Comparison of ENCODE assay signal across 9 mouse cellular contexts in the genomic region with DNA sequence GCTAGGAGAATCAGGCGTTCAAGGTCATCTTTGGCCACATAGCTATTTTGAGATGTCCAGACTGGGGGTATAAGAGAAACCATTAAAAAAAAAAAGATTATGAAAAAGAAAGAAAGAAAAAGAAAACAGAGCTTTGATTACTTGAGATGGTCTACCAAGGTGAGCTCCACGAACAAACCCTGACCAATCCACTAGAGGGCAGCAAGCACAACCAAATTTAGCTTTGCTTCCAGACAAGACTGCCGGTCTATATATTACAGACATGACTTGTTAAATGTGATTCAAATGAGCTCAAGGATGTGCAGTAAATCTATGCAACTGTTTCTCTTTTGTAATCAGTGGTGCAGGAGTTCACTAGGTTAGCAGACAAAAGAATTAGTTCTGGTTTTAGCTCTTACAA. TPM values are rescaled to one million over a fixed set of nuclear protein-coding genes. Genes with fewer than 3 reads are reported as not detected.
DNase-seq lines count a peak whose midpoint lies in the region; ATAC-seq and TF ChIP-seq lines count a peak whose summit lies in the region.
"Had no signal": no experiment of that assay in that cellular context is flagged by ENCODE, and none has a peak within 500 bp of the region (broad histone marks: within the 10 kb centered on the region; RNA-seq: fewer than 3 reads in every experiment).

No protein-coding gene starts in this region.

- H3K4me3 ChIP-seq in kidney, embryonic 16.5 days (ENCODE audit: low read length) = no peak overlapping the region
- H3K4me3 ChIP-seq in cortical plate, adult 2 months (ENCODE audit: insufficient read depth, low read length) = no peak overlapping the region
- H3K4me3 ChIP-seq: embryonic facial prominence, embryonic 13.5 days had no signal

- H3K9me3 ChIP-seq in kidney, embryonic 16.5 days (ENCODE audit: low read length) = peaks cover 3% of the 10 kb centered on the region; the same call in 1 of the 2 replicates
- H3K9me3 ChIP-seq: embryonic facial prominence, embryonic 13.5 days had no signal

- 6% methylated on average over 3 of the region's 3 CpGs for WGBS in kidney, embryonic 16.5 days

- ATAC-seq in kidney, embryonic 16.5 days (ENCODE audit: low FRiP score, low TSS enrichment) = no peak
- ATAC-seq in erythroid progenitor cell, adult 5-6 weeks (replicated peaks; ENCODE audit: low FRiP score, poor library complexity, severe bottlenecking) = no peak

- H3K27ac ChIP-seq in kidney, embryonic 16.5 days (ENCODE audit: low read length) = no peak overlapping the region
- H3K27ac ChIP-seq in cortical plate, adult 2 months (ENCODE audit: insufficient read depth, low read length) = no peak overlapping the region
- H3K27ac ChIP-seq: embryonic facial prominence, embryonic 13.5 days had no signal

- H3K4me1 ChIP-seq in kidney, embryonic 16.5 days (ENCODE audit: insufficient read depth, low read length) = peaks cover 17% of the 10 kb centered on the region
- H3K4me1 ChIP-seq in cortical plate, adult 2 months (ENCODE audit: control insufficient read depth, insufficient read depth, low read length) = no peaks in the 10 kb centered on the region; the same call in 1 of the 2 replicates

- peak; percentile 71 for TF ChIP-seq CTCF in cortical plate, adult 2 months (IDR thresholded peaks at IDR 0.05; ENCODE audit: extremely low read depth, insufficient read depth, low read length)

- H3K9ac ChIP-seq in kidney, embryonic 16.5 days (replicated peaks; ENCODE audit: low read length) = no peak overlapping the region
- H3K9ac ChIP-seq: embryonic facial prominence, embryonic 13.5 days had no signal

- peaks cover 42% of the 10 kb centered on the region for H3K27me3 ChIP-seq in kidney, embryonic 16.5 days (ENCODE audit: insufficient read depth, low read length)

- H3K36me3 ChIP-seq in kidney, embryonic 16.5 days (ENCODE audit: insufficient read depth, low read length) = no peaks in the 10 kb centered on the region
- H3K36me3 ChIP-seq: embryonic facial prominence, embryonic 13.5 days had no signal

- TF ChIP-seq POLR2A in cortical plate, adult 2 months (IDR thresholded peaks at IDR 0.05; ENCODE audit: extremely low read depth, insufficient read depth, low read length) = no peak

- DNase-seq in kidney, adult 11 months = peak; percentile 23
- peak; percentile 59 for DNase-seq in CD4-positive helper T cell, adult 2 months (ENCODE audit: low read depth, low spot score)
- peak; percentile 77 for DNase-seq in NIH3T3 (ENCODE audit: low read depth)
- DNase-seq in layer of hippocampus, postnatal 10 days (ENCODE audit: low spot score in 2 of 2) = peak; percentile 73 to 75
- DNase-seq in naive thymus-derived CD4-positive, alpha-beta T cell, adult 2 months (ENCODE audit: low read depth) = peak; percentile 79

- no peak overlapping the region for H3K4me2 ChIP-seq in kidney, embryonic 16.5 days (replicated peaks; ENCODE audit: low read depth, low read length)
- H3K4me2 ChIP-seq: embryonic facial prominence, embryonic 13.5 days had no signal

RNA-seq across cellular contexts. Expression of a gene that starts 3.9 kb away (rescaled TPM):
- 0.44 and 0.54 TPM in 2 replicates for polyA plus RNA-seq in kidney, embryonic 16.5 days (2015; fragmentation: Nextera tagmentation; extraction: Ambion mirVana)
- 0.21 and 0.70 TPM in 2 replicates for polyA plus RNA-seq in cortical plate, adult 2 months (2012; rRNA removed)
- total RNA-seq in layer of hippocampus, postnatal 10 days (2021) = 1 to 10 TPM in 1 of 2 experiments, under 1 TPM in 1; 0.96 to 1.2 TPM
- not detected in 2 replicates for total RNA-seq in erythroid progenitor cell, adult 5-6 weeks (2015; ENCODE audit: low replicate concordance)
- not detected in 2 replicates for total RNA-seq in erythroid progenitor cell, adult 5-6 weeks (2017; ENCODE audit: low replicate concordance)

RNA-seq across cellular contexts. Expression of a gene that starts 12.0 kb away (rescaled TPM):
- polyA plus RNA-seq in kidney, embryonic 16.5 days (2015; fragmentation: Nextera tagmentation; extraction: Ambion mirVana) = 3.2 and 4.6 TPM in 2 replicates
- 34.4 and 37.6 TPM in 2 replicates for polyA plus RNA-seq in cortical plate, adult 2 months (2012; rRNA removed)
- total RNA-seq in layer of hippocampus, postnatal 10 days (2021) = 10 to 100 TPM; 50.7 to 54.9 TPM
- total RNA-seq in erythroid progenitor cell, adult 5-6 weeks (2015; ENCODE audit: low replicate concordance) = 13.8 and 15.1 TPM in 2 replicates
- 6.1 and 10.1 TPM in 2 replicates for total RNA-seq in erythroid progenitor cell, adult 5-6 weeks (2017; ENCODE audit: low replicate concordance)

Comparison
In these comparisons a context has a peak if more than half of its experiments do, and no peak if none do; other contexts are left out.
1. DNase-seq: peak in every context shown above with its lines; median percentile 79 in naive thymus-derived CD4-positive, alpha-beta T cell, adult 2 months; 77 in NIH3T3; 74 in layer of hippocampus, postnatal 10 days; 59 in CD4-positive helper T cell, adult 2 months; 23 in kidney, adult 11 months.